Mouse (Mus musculus): ENCODE data around the gene Mxd1. TPM values are rescaled to one million over a fixed set of nuclear protein-coding genes. Genes with fewer than 3 reads are reported as not detected.

Gene Mxd1
- 31.5 TPM for total RNA-seq (2023)

GRCm38 (mm10) chr6:86668580-86669239 lies at the start of gene Mxd1:
Gene Mxd1, minus strand, starts transcription at chr6:86669161.

GRCm38 (mm10) chr6:86683872-86684654 lies 15.1 kb upstream of the Mxd1 start, which contains the start of gene Snrnp27:
Gene Snrnp27, minus strand, starts transcription at chr6:86684522.

GRCm38 (mm10) chr6:86627946-86628345 lies 41.0 kb downstream of the Mxd1 start, which contains the start of gene Asprv1:
Gene Asprv1, plus strand, starts transcription at chr6:86628164.

Other genes with a start within 250 kb of the Mxd1 start
- not detected for gene Gm44790, start 242.5 kb downstream of the Mxd1 start, total RNA-seq (2023)
- 48.5 TPM for gene C87436, start 230.8 kb downstream of the Mxd1 start, total RNA-seq (2023)
- gene Pcbp1, start 142.8 kb downstream of the Mxd1 start, total RNA-seq (2023): 198 TPM
- gene Asprv1, start 41.0 kb downstream of the Mxd1 start, total RNA-seq (2023): not detected
- 36.3 TPM for gene Snrnp27, start 15.4 kb upstream of the Mxd1 start, total RNA-seq (2023)
- 29.2 TPM for gene Gmcl1, start 64.2 kb upstream of the Mxd1 start, total RNA-seq (2023)
- gene Anxa4, start 124.4 kb upstream of the Mxd1 start, total RNA-seq (2023): 2.3 TPM
- 177 TPM for gene Aak1, start 180.4 kb upstream of the Mxd1 start, total RNA-seq (2023)